Mouse (Mus musculus) ovary, postnatal 36 days (tissue): ENCODE measurements around the gene Ccdc172.

Source experiments
- DNase-seq: peaks from one replicate; pipeline ENCODE4 v3.0.0; 2022; ENCODE audit warnings: low spot score, mixed read lengths

Ccdc172 gene

GRCm38 (mm10) chr19:58571566-58571965 lies 59.8 kb downstream of the Ccdc172 start:
- DNase-seq: no peak

DNA sequence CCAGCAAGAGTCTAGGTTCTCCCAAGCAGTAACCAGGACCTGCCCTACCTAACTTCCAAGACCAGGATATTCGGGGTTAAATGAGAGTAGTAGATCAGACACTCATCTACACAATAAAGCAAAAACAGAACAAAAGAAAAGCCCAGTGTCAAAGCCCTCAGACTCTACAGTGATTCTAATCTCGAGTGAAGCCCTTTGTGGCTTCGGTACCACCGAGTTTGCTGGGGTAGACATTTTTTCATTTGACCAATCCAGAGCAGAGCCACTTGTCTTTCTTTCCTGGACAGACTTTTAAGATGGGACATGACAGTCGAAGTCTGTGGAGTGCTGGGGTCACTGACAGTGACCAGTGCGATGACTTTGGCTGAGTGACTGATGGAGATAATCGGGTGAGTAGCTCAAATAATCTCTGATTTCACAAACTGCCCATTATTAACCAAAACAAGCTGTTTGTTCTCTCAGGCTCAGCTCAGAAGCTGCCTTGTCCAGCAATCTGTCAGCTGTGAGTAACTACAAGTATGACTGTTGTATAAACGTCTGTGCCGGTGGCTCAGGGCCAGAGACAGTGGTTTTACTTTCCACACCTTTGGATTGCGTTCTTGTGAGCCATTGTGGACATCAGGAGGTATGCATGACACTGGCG lies 60.8 kb downstream of the Ccdc172 start:
- DNase-seq: no peak

DNA sequence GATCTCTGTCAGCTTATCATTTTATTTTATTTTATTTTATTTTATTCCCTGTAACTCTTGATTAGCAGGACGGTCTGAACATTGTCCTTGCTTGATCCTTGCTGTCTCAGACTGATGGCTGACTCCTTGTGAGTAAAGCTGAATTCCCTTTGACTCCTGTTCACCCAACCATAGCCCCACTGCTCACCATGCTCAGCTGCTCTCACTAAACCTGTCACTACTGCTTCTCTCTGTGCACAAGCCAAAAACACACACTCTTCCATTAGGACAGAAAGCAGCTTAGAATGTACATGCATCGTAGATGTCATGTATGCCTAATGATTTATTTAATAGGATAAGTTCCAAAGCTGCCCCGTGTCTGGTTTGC lies 61.3 kb downstream of the Ccdc172 start:
- no peak for DNase-seq

DNA sequence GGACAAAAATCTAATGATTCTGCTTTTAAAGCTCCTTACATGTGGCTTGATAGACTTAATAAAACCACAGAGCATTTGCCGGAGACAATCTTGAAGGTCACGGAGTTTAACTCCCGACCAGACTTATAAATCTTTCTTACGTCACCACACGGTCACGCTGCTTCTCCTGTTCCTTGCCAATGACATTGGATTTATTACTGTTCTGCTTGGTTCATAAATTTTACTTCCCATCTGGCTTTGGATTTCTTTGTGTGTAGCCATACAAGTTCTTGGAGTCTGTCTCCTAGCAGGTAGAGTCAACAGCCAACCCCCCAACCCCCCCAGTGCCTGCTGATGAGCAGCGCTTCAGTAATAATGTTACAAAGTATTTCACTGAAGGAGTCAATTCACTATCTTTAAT lies 70.2 kb downstream of the Ccdc172 start:
- no peak for DNase-seq

DNA sequence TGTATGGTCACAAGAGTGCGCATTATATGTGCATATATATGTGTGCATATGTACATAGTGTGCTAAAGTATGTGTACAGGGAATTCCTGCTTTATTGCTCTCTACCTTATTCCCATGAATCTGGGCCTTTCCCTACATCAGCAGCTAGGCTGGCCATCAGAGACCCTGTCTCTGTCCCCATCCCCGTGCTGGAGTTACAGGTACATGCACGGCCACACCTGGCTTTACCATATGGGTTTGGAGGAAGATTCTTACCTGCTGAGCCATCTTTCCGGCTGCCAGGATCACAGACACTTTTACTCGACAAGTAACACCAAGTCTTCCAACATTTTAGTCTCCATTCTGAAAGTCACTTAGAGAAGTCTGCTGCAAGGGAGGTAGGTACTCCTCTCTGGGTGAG lies 71.2 kb downstream of the Ccdc172 start:
- no peak for DNase-seq

- no peak for DNase-seq
Measured at GRCm38 (mm10) chr19:58586046-58586445, 74.3 kb downstream of the Ccdc172 start.

DNA sequence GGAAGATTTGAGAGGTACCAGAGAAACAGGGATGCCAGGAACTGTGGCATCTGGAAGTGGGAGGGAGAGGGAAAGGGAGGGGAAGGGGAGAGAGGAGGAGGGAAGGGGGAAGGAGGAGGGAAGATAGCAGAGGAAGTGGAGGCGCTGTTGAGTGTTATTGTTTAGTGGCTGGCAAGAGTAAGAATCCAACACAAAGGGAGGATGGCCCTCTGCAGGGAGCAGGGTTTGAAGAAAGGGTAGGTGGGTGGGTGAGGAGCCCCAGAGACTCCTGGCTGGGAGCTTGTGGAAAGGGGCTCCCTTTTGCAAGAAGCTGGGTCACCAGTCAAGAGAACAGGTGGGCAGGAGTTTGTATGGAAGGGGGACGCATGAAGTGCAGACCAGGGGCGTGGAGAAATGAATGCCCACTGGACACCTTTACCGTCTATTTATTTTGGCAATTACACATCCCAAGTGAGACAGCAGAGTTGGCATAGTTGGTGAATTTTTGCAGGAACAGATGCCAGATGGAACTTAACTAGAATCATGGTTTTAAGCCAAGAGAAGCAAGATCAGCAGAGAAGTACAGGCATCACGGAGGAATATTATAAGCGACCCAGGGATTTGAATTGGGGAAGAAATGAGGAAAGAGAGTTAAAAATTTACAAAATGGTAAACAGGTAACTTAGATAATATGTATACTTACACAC lies 78.6 kb downstream of the Ccdc172 start:
- no peak for DNase-seq

DNA sequence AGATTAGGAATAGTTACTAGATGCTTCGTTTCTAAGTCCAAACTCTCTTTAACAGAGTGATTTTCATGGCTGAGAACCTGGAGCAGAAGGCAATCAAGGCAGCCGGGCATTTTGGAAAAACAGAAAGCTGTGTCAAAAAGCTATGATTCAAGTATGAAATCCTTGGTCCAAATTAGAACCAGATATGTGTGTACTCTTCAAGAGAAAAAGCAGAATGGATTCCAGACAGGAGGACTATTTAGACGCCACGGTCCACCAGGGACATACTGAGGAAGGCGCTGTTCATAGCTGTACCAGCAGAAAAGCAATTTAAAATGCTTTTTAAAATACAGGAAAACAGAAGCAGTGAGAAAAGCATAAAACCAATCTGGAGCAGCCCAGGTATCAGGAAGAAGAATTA lies 88.6 kb downstream of the Ccdc172 start:
- no peak for DNase-seq
